Mouse (Mus musculus): ENCODE results near the gene Stx1b.

DNA sequence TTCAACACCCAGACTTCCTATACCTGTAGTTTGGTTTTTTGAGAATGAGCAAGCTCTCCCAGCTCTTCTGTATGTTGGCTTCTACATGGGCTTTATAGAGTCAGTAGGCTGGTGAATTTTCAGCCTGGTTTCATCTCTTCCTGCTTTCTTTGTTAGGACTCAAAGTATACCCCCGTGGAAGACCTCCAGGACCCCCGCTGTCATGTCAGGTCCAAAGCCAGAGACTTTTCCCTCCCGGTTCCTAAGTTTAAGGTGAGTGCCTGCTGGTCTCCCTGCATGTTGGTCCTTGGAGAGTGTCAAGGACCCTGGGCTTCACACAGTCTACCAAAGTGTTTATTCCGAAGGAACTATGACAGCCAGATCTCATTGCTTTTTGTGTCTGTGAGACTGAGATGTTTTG lies 46.0 kb downstream of the Stx1b start:
- no peak for TF ChIP-seq TBP (conservative IDR thresholded peaks at IDR 0.05; ENCODE audit: low read depth, low read length)
- no peak for TF ChIP-seq CTCF (conservative IDR thresholded peaks at IDR 0.05 in 1 of 2, IDR thresholded peaks at IDR 0.05 in 1 of 2; ENCODE audit: low read depth in 2 of 2, low read length in 2 of 2)
- no peak for TF ChIP-seq POLR2A (IDR thresholded peaks at IDR 0.05; ENCODE audit: low read depth, low read length)

Data from CH12.LX (cell line).